In genomic region chr11:34738945-34739344, GRCm38 (mm10) we compare ENCODE assay signal across 13 mouse cellular contexts. TPM values are rescaled to one million over a fixed set of nuclear protein-coding genes. Genes with fewer than 3 reads are reported as not detected.
A peak's percentile ranks its signal among the peaks of the same experiment; 100 is the strongest.
DNase-seq lines count a peak whose midpoint lies in the region; ATAC-seq lines count a peak whose summit lies in the region.
"Had no signal": no experiment of that assay in that cellular context is flagged by ENCODE, and none has a peak within 500 bp of the region (broad histone marks: within the 10 kb centered on the region; RNA-seq: fewer than 3 reads in every experiment).

No protein-coding gene starts in this region.

- peaks cover 3% of the 10 kb centered on the region; the same call in 1 of the 2 replicates for H3K4me1 ChIP-seq in forebrain, embryonic 11.5 days (replicated peaks; ENCODE audit: control insufficient read depth, insufficient read depth, low read length)
- peaks cover 5% of the 10 kb centered on the region; the same call in 1 of the 2 replicates for H3K4me1 ChIP-seq in neural tube, embryonic 12.5 days
- H3K4me1 ChIP-seq: heart, embryonic 10.5 days had no signal

- no peak overlapping the region for H3K9ac ChIP-seq in forebrain, embryonic 11.5 days (ENCODE audit: low read length)
- H3K9ac ChIP-seq in neural tube, embryonic 12.5 days, result no peak overlapping the region
- H3K9ac ChIP-seq: lung, embryonic 14.5 days had no signal

- intact Hi-C loops in left cerebral cortex, postnatal 4 days (cut with DNase I), result no loop called here

- WGBS in forebrain, embryonic 11.5 days, result 4% methylated on average over 1 of the region's 1 CpGs
- 3% methylated on average over 1 of the region's 1 CpGs for WGBS in neural tube, embryonic 12.5 days

- H3K4me2 ChIP-seq in forebrain, embryonic 11.5 days (ENCODE audit: low read depth, low read length, severe bottlenecking), result no peak overlapping the region
- H3K4me2 ChIP-seq in neural tube, embryonic 12.5 days (replicated peaks), result no peak overlapping the region
- H3K4me2 ChIP-seq: lung, embryonic 14.5 days had no signal

- no peaks in the 10 kb centered on the region for H3K36me3 ChIP-seq in forebrain, embryonic 11.5 days (ENCODE audit: control insufficient read depth, insufficient read depth, low read length)
- no peaks in the 10 kb centered on the region for H3K36me3 ChIP-seq in neural tube, embryonic 12.5 days
- H3K36me3 ChIP-seq: heart, embryonic 10.5 days had no signal

- no peaks in the 10 kb centered on the region for H3K27me3 ChIP-seq in forebrain, embryonic 11.5 days (ENCODE audit: control insufficient read depth, insufficient read depth, low read length)
- no peaks in the 10 kb centered on the region for H3K27me3 ChIP-seq in neural tube, embryonic 12.5 days (replicated peaks)

- no peak overlapping the region for H3K4me3 ChIP-seq in forebrain, embryonic 11.5 days (ENCODE audit: low read depth, low read length)
- no peak overlapping the region for H3K4me3 ChIP-seq in neural tube, embryonic 12.5 days
- H3K4me3 ChIP-seq: erythroblast, embryonic 14.5 days; heart, embryonic 10.5 days; myocyte had no signal

- no peak overlapping the region for H3K27ac ChIP-seq in forebrain, embryonic 11.5 days (ENCODE audit: low read depth, low read length)
- no peak overlapping the region for H3K27ac ChIP-seq in neural tube, embryonic 12.5 days
- H3K27ac ChIP-seq: heart, embryonic 10.5 days had no signal

- peak; percentile 74 for ATAC-seq in forebrain, embryonic 11.5 days (replicated peaks; ENCODE audit: low FRiP score)
- ATAC-seq in neural tube, embryonic 12.5 days (ENCODE audit: low FRiP score, low read depth), result peak; percentile 53; the same call in 1 of the 2 replicates

- peak; percentile 23 to 28 for DNase-seq in left cerebral cortex, adult 9 months (ENCODE audit: low spot score in 2 of 2)
- DNase-seq in left cerebral cortex, postnatal 4 days, result no peak
- peak; percentile 91 for DNase-seq in brain, adult 2 months (ENCODE audit: low read depth, low spot score)
- no peak for DNase-seq in forebrain, embryonic 11.5 days (ENCODE audit: low spot score)
- no peak for DNase-seq in kidney, adult 8-10 months
- no peak for DNase-seq in frontal cortex, postnatal 36 days (ENCODE audit: low spot score in 2 of 2)
- DNase-seq: kidney, adult 11 months; lung, embryonic 14.5 days; thymus, postnatal 25 days had no signal

- H3K9me3 ChIP-seq in forebrain, embryonic 11.5 days (ENCODE audit: control insufficient read depth, low read length), result no peaks in the 10 kb centered on the region
- H3K9me3 ChIP-seq in neural tube, embryonic 12.5 days, result no peaks in the 10 kb centered on the region
- H3K9me3 ChIP-seq: heart, embryonic 10.5 days had no signal

RNA-seq across cellular contexts. Expression of gene Dock2, which starts 44.7 kb away (rescaled TPM):
- 1 to 10 TPM; 1.6 to 1.7 TPM for total RNA-seq in left cerebral cortex, postnatal 4 days (2021)
- polyA plus RNA-seq in forebrain, embryonic 11.5 days (2014; fragmentation: Nextera tagmentation; extraction: Ambion mirVana), result 0.67 and 1.1 TPM in 2 replicates
- polyA plus RNA-seq in neural tube, embryonic 12.5 days (2016; fragmentation: Nextera tagmentation; extraction: Ambion mirVana), result 0.83 and 1.1 TPM in 2 replicates
- polyA plus RNA-seq: myocyte had no signal

Comparison
In these comparisons a context has a peak if more than half of its experiments do, and no peak if none do; other contexts are left out.
1. DNase-seq: peak in left cerebral cortex, adult 9 months (2 of 2) and brain, adult 2 months (single experiment); none in left cerebral cortex, postnatal 4 days (single experiment), forebrain, embryonic 11.5 days (single experiment), kidney, adult 8-10 months (0 of 2) and frontal cortex, postnatal 36 days (0 of 2).